Mouse (Mus musculus): ENCODE results near the gene Akt1. TPM values are rescaled to one million over a fixed set of nuclear protein-coding genes. Genes with fewer than 3 reads are reported as not detected.

Akt1 gene
- polyA plus RNA-seq, 1 experiment: 297 TPM

GRCm38 (mm10) chr12:112644180-112644854 is 30.4 kb downstream of the Akt1 start, which contains the start of gene Siva1:
Siva1 (plus strand) TSS chr12:112644679.
- H3K27me3 ChIP-seq (ENCODE audit: control insufficient read depth, insufficient read depth, insufficient read length): no peaks in the 10 kb centered on the region
- peak within 1 kb of the TSS; percentile 74 for H3K4me3 ChIP-seq (ENCODE audit: insufficient read depth, poor library complexity, severe bottlenecking)
- H3ac ChIP-seq (ENCODE audit: control insufficient read depth, insufficient read length, low read depth): peak within 1 kb of the TSS; percentile 89
- H3K79me3 ChIP-seq (ENCODE audit: low read depth): peaks cover 27% of the 10 kb centered on the region
- TF ChIP-seq MYOG (IDR thresholded peaks at IDR 0.05; ENCODE audit: control insufficient read depth, extremely low read depth, insufficient read length): no peak
- no peak for TF ChIP-seq USF1 (IDR thresholded peaks at IDR 0.05; ENCODE audit: low read depth)
- TF ChIP-seq FOSL1 (IDR thresholded peaks at IDR 0.05; ENCODE audit: insufficient read depth, low read length, poor library complexity, severe bottlenecking): no peak
- no peak for TF ChIP-seq MYOD1 (IDR thresholded peaks at IDR 0.05; ENCODE audit: control insufficient read depth, insufficient read length, low read depth)
- no peak for TF ChIP-seq CEBPB (IDR thresholded peaks at IDR 0.05; ENCODE audit: low read depth)
- no peak for TF ChIP-seq CTCF (IDR thresholded peaks at IDR 0.05; ENCODE audit: control insufficient read depth, insufficient read depth, insufficient read length)
- no peak for TF ChIP-seq MAX (IDR thresholded peaks at IDR 0.05)
- peaks cover 16% of the 10 kb centered on the region for H3K36me3 ChIP-seq (ENCODE audit: control insufficient read depth, insufficient read depth)
- H3K79me2 ChIP-seq (ENCODE audit: control insufficient read depth, insufficient read depth): peaks cover 45% of the 10 kb centered on the region

GRCm38 (mm10) chr12:112643126-112643525 is 31.6 kb downstream of the Akt1 start:
- H3K4me3 ChIP-seq (ENCODE audit: insufficient read depth, poor library complexity, severe bottlenecking): no peak overlapping the region
- no peak for TF ChIP-seq MAX (IDR thresholded peaks at IDR 0.05)
- no peak for TF ChIP-seq USF1 (IDR thresholded peaks at IDR 0.05; ENCODE audit: low read depth)
- TF ChIP-seq MYOD1 (IDR thresholded peaks at IDR 0.05; ENCODE audit: control insufficient read depth, insufficient read length, low read depth): no peak
- no peak for TF ChIP-seq CEBPB (IDR thresholded peaks at IDR 0.05; ENCODE audit: low read depth)
- no peak for TF ChIP-seq FOSL1 (IDR thresholded peaks at IDR 0.05; ENCODE audit: insufficient read depth, low read length, poor library complexity, severe bottlenecking)
- no peak for TF ChIP-seq MYOG (IDR thresholded peaks at IDR 0.05; ENCODE audit: control insufficient read depth, extremely low read depth, insufficient read length)
- TF ChIP-seq CTCF (IDR thresholded peaks at IDR 0.05; ENCODE audit: control insufficient read depth, insufficient read depth, insufficient read length): no peak

GRCm38 (mm10) chr12:112639526-112639925 is 35.2 kb downstream of the Akt1 start:
- Histone ChIP-seq H3K79me3 (ENCODE audit: low read depth) (no peaks in the 10 kb centered on the region), H3K4me3 (ENCODE audit: insufficient read depth, poor library complexity, severe bottlenecking) (no peak overlapping the region), H3K79me2 (ENCODE audit: control insufficient read depth, insufficient read depth) (no peaks in the 10 kb centered on the region), H3K36me3 (ENCODE audit: control insufficient read depth, insufficient read depth) (no peaks in the 10 kb centered on the region), H3K27me3 (ENCODE audit: control insufficient read depth, insufficient read depth, insufficient read length) (no peaks in the 10 kb centered on the region), H3ac (ENCODE audit: control insufficient read depth, insufficient read length, low read depth) (no peak overlapping the region)
- TF ChIP-seq CTCF (IDR thresholded peaks at IDR 0.05; ENCODE audit: control insufficient read depth, insufficient read depth, insufficient read length) (no peak), USF1 (IDR thresholded peaks at IDR 0.05; ENCODE audit: low read depth) (no peak), FOSL1 (IDR thresholded peaks at IDR 0.05; ENCODE audit: insufficient read depth, low read length, poor library complexity, severe bottlenecking) (no peak), MYOG (IDR thresholded peaks at IDR 0.05; ENCODE audit: control insufficient read depth, extremely low read depth, insufficient read length) (no peak), MAX (IDR thresholded peaks at IDR 0.05) (no peak), CEBPB (IDR thresholded peaks at IDR 0.05; ENCODE audit: low read depth) (no peak), MYOD1 (IDR thresholded peaks at IDR 0.05; ENCODE audit: control insufficient read depth, insufficient read length, low read depth) (no peak)

More at GRCm38 (mm10) chr12:112643126-112643525, 31.6 kb downstream of the Akt1 start:
- Histone ChIP-seq H3K36me3 (ENCODE audit: control insufficient read depth, insufficient read depth) (peaks cover 11% of the 10 kb centered on the region), H3K79me3 (ENCODE audit: low read depth) (peaks cover 26% of the 10 kb centered on the region), H3ac (ENCODE audit: control insufficient read depth, insufficient read length, low read depth) (no peak overlapping the region), H3K79me2 (ENCODE audit: control insufficient read depth, insufficient read depth) (peaks cover 34% of the 10 kb centered on the region), H3K27me3 (ENCODE audit: control insufficient read depth, insufficient read depth, insufficient read length) (no peaks in the 10 kb centered on the region)

- Histone ChIP-seq H3K36me3 (ENCODE audit: control insufficient read depth, insufficient read depth) (no peaks in the 10 kb centered on the region), H3K4me3 (ENCODE audit: insufficient read depth, poor library complexity, severe bottlenecking) (no peak overlapping the region)
- TF ChIP-seq MYOD1 (IDR thresholded peaks at IDR 0.05; ENCODE audit: control insufficient read depth, insufficient read length, low read depth) (no peak), FOSL1 (IDR thresholded peaks at IDR 0.05; ENCODE audit: insufficient read depth, low read length, poor library complexity, severe bottlenecking) (no peak), USF1 (IDR thresholded peaks at IDR 0.05; ENCODE audit: low read depth) (no peak), CEBPB (IDR thresholded peaks at IDR 0.05; ENCODE audit: low read depth) (no peak), MAX (IDR thresholded peaks at IDR 0.05) (no peak), MYOG (IDR thresholded peaks at IDR 0.05; ENCODE audit: control insufficient read depth, extremely low read depth, insufficient read length) (no peak), CTCF (IDR thresholded peaks at IDR 0.05; ENCODE audit: control insufficient read depth, insufficient read depth, insufficient read length) (no peak)
Measured at GRCm38 (mm10) chr12:112633686-112634085, 41.0 kb downstream of the Akt1 start.

GRCm38 (mm10) chr12:112632907-112633306 is 41.8 kb downstream of the Akt1 start:
- Histone ChIP-seq H3K79me2 (ENCODE audit: control insufficient read depth, insufficient read depth) (no peaks in the 10 kb centered on the region), H3ac (ENCODE audit: control insufficient read depth, insufficient read length, low read depth) (no peak overlapping the region), H3K79me3 (ENCODE audit: low read depth) (no peaks in the 10 kb centered on the region), H3K27me3 (ENCODE audit: control insufficient read depth, insufficient read depth, insufficient read length) (no peaks in the 10 kb centered on the region), H3K36me3 (ENCODE audit: control insufficient read depth, insufficient read depth) (no peaks in the 10 kb centered on the region), H3K4me3 (ENCODE audit: insufficient read depth, poor library complexity, severe bottlenecking) (no peak overlapping the region)
- no peak for TF ChIP-seq MYOD1 (IDR thresholded peaks at IDR 0.05; ENCODE audit: control insufficient read depth, insufficient read length, low read depth)
- no peak for TF ChIP-seq FOSL1 (IDR thresholded peaks at IDR 0.05; ENCODE audit: insufficient read depth, low read length, poor library complexity, severe bottlenecking)
- no peak for TF ChIP-seq MYOG (IDR thresholded peaks at IDR 0.05; ENCODE audit: control insufficient read depth, extremely low read depth, insufficient read length)
- TF ChIP-seq USF1 (IDR thresholded peaks at IDR 0.05; ENCODE audit: low read depth): no peak
- TF ChIP-seq CTCF (IDR thresholded peaks at IDR 0.05; ENCODE audit: control insufficient read depth, insufficient read depth, insufficient read length): no peak
- TF ChIP-seq CEBPB (IDR thresholded peaks at IDR 0.05; ENCODE audit: low read depth): no peak
- TF ChIP-seq MAX (IDR thresholded peaks at IDR 0.05): no peak

More at GRCm38 (mm10) chr12:112633686-112634085, 41.0 kb downstream of the Akt1 start:
- Histone ChIP-seq H3K27me3 (ENCODE audit: control insufficient read depth, insufficient read depth, insufficient read length) (no peaks in the 10 kb centered on the region), H3K79me3 (ENCODE audit: low read depth) (no peaks in the 10 kb centered on the region), H3ac (ENCODE audit: control insufficient read depth, insufficient read length, low read depth) (no peak overlapping the region), H3K79me2 (ENCODE audit: control insufficient read depth, insufficient read depth) (no peaks in the 10 kb centered on the region)
